Mouse (Mus musculus): ENCODE measurements at regions not wholly inside any gene's neighbourhood (a gene's known extent, or its start where the extent isn't known, plus 50 kb on each side); places are given as distances from the start of the nearest gene placed in this dataset.

DNA sequence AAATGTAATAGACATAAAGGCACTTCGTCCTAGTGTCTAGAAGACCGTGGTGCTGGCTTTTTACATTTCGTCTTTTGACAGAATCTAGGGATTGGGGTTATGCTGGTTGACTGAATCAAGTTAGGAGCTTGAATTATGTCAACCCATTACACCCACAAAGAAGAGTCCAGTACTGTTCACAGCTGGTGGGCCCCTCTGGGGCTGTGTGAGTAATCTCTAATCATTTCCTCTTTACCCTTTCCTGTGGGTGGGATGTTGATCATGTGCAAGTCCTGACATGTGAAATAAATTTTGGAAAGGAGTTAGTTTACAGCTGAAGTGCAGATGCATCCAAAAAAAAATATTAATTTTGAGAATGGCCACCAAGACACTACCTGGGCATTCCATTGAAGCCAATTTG is 390.3 kb upstream of the Mctp2 start:
- TF ChIP-seq CTCF (IDR thresholded peaks at IDR 0.05): no peak
- TF ChIP-seq EP300 (IDR thresholded peaks at IDR 0.05): no peak
